Mouse (Mus musculus): ENCODE measurements around the gene Sqstm1. TPM values are rescaled to one million over a fixed set of nuclear protein-coding genes. Genes with fewer than 3 reads are reported as not detected.

Gene Sqstm1
- polyA plus RNA-seq, 2 experiments, result 120 to 214 TPM

GRCm38 (mm10) chr11:50194070-50194469 is 16.6 kb downstream of the Sqstm1 start:
- Histone ChIP-seq H3K9ac (ENCODE audit: low read depth, low read length, severe bottlenecking) (no peak overlapping the region), H3K4me1 (ENCODE audit: control insufficient read depth, insufficient read depth, low read length) (no peaks in the 10 kb centered on the region), H3K27ac (replicated peaks; ENCODE audit: low read depth, low read length) (no peak overlapping the region), H3K4me2 (replicated peaks; ENCODE audit: low read depth, low read length, severe bottlenecking) (no peak overlapping the region), H3K4me3 (replicated peaks; ENCODE audit: low read length) (no peak overlapping the region), H3K27me3 (ENCODE audit: control insufficient read depth, insufficient read depth, low read length) (no peaks in the 10 kb centered on the region), H3K9me3 (ENCODE audit: control insufficient read depth, low read length) (no peaks in the 10 kb centered on the region), H3K36me3 (ENCODE audit: control insufficient read depth, insufficient read depth, low read length) (peaks cover 8% of the 10 kb centered on the region)
- ATAC-seq (ENCODE audit: low FRiP score, low read depth), result no peak
- 66% methylated on average over 7 of the region's 7 CpGs for WGBS
- no peak for TF ChIP-seq POLR2A (IDR thresholded peaks at IDR 0.05; ENCODE audit: borderline replicate concordance, extremely low read depth, insufficient read depth, insufficient read length)
- no peak for DNase-seq (ENCODE audit: low spot score)

GRCm38 (mm10) chr11:50192278-50192677 is 18.3 kb downstream of the Sqstm1 start:
- Histone ChIP-seq H3K4me2 (replicated peaks; ENCODE audit: low read depth, low read length, severe bottlenecking) (no peak overlapping the region), H3K4me1 (ENCODE audit: control insufficient read depth, insufficient read depth, low read length) (no peaks in the 10 kb centered on the region), H3K27ac (replicated peaks; ENCODE audit: low read depth, low read length) (no peak overlapping the region), H3K27me3 (ENCODE audit: control insufficient read depth, insufficient read depth, low read length) (no peaks in the 10 kb centered on the region), H3K36me3 (ENCODE audit: control insufficient read depth, insufficient read depth, low read length) (peaks cover 11% of the 10 kb centered on the region; the same call in 1 of the 2 replicates), H3K4me3 (replicated peaks; ENCODE audit: low read length) (no peak overlapping the region), H3K9me3 (ENCODE audit: control insufficient read depth, low read length) (no peaks in the 10 kb centered on the region), H3K9ac (ENCODE audit: low read depth, low read length, severe bottlenecking) (no peak overlapping the region)
- no peak for TF ChIP-seq POLR2A (IDR thresholded peaks at IDR 0.05; ENCODE audit: borderline replicate concordance, extremely low read depth, insufficient read depth, insufficient read length)
- DNase-seq (ENCODE audit: low spot score), result no peak
- WGBS, result 69% methylated on average over 3 of the region's 3 CpGs
- no peak for ATAC-seq (ENCODE audit: low FRiP score, low read depth)

GRCm38 (mm10) chr11:50190362-50190761 is 20.3 kb downstream of the Sqstm1 start:
- Histone ChIP-seq H3K9me3 (ENCODE audit: control insufficient read depth, low read length) (no peaks in the 10 kb centered on the region), H3K9ac (ENCODE audit: low read depth, low read length, severe bottlenecking) (no peak overlapping the region), H3K4me1 (ENCODE audit: control insufficient read depth, insufficient read depth, low read length) (no peaks in the 10 kb centered on the region), H3K36me3 (ENCODE audit: control insufficient read depth, insufficient read depth, low read length) (peaks cover 11% of the 10 kb centered on the region; the same call in 1 of the 2 replicates), H3K4me3 (replicated peaks; ENCODE audit: low read length) (no peak overlapping the region), H3K27me3 (ENCODE audit: control insufficient read depth, insufficient read depth, low read length) (no peaks in the 10 kb centered on the region), H3K27ac (replicated peaks; ENCODE audit: low read depth, low read length) (no peak overlapping the region), H3K4me2 (replicated peaks; ENCODE audit: low read depth, low read length, severe bottlenecking) (no peak overlapping the region)
- no peak for DNase-seq (ENCODE audit: low spot score)
- WGBS, result 82% methylated on average over 4 of the region's 4 CpGs
- TF ChIP-seq POLR2A (IDR thresholded peaks at IDR 0.05; ENCODE audit: borderline replicate concordance, extremely low read depth, insufficient read depth, insufficient read length), result no peak
- no peak for ATAC-seq (ENCODE audit: low FRiP score, low read depth)

GRCm38 (mm10) chr11:50188682-50189081 is 21.9 kb downstream of the Sqstm1 start:
- Histone ChIP-seq H3K27ac (replicated peaks; ENCODE audit: low read depth, low read length) (no peak overlapping the region), H3K4me1 (ENCODE audit: control insufficient read depth, insufficient read depth, low read length) (no peaks in the 10 kb centered on the region), H3K9me3 (ENCODE audit: control insufficient read depth, low read length) (no peaks in the 10 kb centered on the region), H3K4me3 (replicated peaks; ENCODE audit: low read length) (no peak overlapping the region), H3K4me2 (replicated peaks; ENCODE audit: low read depth, low read length, severe bottlenecking) (no peak overlapping the region), H3K9ac (ENCODE audit: low read depth, low read length, severe bottlenecking) (no peak overlapping the region), H3K27me3 (ENCODE audit: control insufficient read depth, insufficient read depth, low read length) (no peaks in the 10 kb centered on the region), H3K36me3 (ENCODE audit: control insufficient read depth, insufficient read depth, low read length) (peaks cover 9% of the 10 kb centered on the region; the same call in 1 of the 2 replicates)
- ATAC-seq (ENCODE audit: low FRiP score, low read depth) (no peak), DNase-seq (ENCODE audit: low spot score) (no peak)
- 70% methylated on average over 7 of the region's 7 CpGs for WGBS
- no peak for TF ChIP-seq POLR2A (IDR thresholded peaks at IDR 0.05; ENCODE audit: borderline replicate concordance, extremely low read depth, insufficient read depth, insufficient read length)

- peaks cover 16% of the 10 kb centered on the region; the same call in 1 of the 2 replicates for H3K36me3 ChIP-seq (ENCODE audit: control insufficient read depth, insufficient read depth, low read length)
- no peaks in the 10 kb centered on the region for H3K27me3 ChIP-seq (ENCODE audit: control insufficient read depth, insufficient read depth, low read length)
- H3K9ac ChIP-seq (ENCODE audit: low read depth, low read length, severe bottlenecking), result no peak overlapping the region
- H3K4me3 ChIP-seq (replicated peaks; ENCODE audit: low read length), result no peak overlapping the region
- no peak for TF ChIP-seq POLR2A (IDR thresholded peaks at IDR 0.05; ENCODE audit: borderline replicate concordance, extremely low read depth, insufficient read depth, insufficient read length)
- no peaks in the 10 kb centered on the region for H3K4me1 ChIP-seq (ENCODE audit: control insufficient read depth, insufficient read depth, low read length)
- no peak for ATAC-seq (ENCODE audit: low FRiP score, low read depth)
- 86% methylated on average over 3 of the region's 3 CpGs for WGBS
- no peak overlapping the region for H3K4me2 ChIP-seq (replicated peaks; ENCODE audit: low read depth, low read length, severe bottlenecking)
- no peaks in the 10 kb centered on the region for H3K9me3 ChIP-seq (ENCODE audit: control insufficient read depth, low read length)
- DNase-seq (ENCODE audit: low spot score), result no peak
- H3K27ac ChIP-seq (replicated peaks; ENCODE audit: low read depth, low read length), result no peak overlapping the region
These were observed 25.8 kb downstream of the Sqstm1 start for GRCm38 (mm10) chr11:50184788-50185187.

- no peak for TF ChIP-seq POLR2A (IDR thresholded peaks at IDR 0.05; ENCODE audit: borderline replicate concordance, extremely low read depth, insufficient read depth, insufficient read length)
- 88% methylated on average over 4 of the region's 4 CpGs for WGBS
- no peak overlapping the region for H3K4me2 ChIP-seq (replicated peaks; ENCODE audit: low read depth, low read length, severe bottlenecking)
- no peak overlapping the region for H3K9ac ChIP-seq (ENCODE audit: low read depth, low read length, severe bottlenecking)
- no peaks in the 10 kb centered on the region for H3K4me1 ChIP-seq (ENCODE audit: control insufficient read depth, insufficient read depth, low read length)
- no peaks in the 10 kb centered on the region for H3K27me3 ChIP-seq (ENCODE audit: control insufficient read depth, insufficient read depth, low read length)
- no peak overlapping the region for H3K27ac ChIP-seq (replicated peaks; ENCODE audit: low read depth, low read length)
- DNase-seq (ENCODE audit: low spot score) (no peak), ATAC-seq (ENCODE audit: low FRiP score, low read depth) (no peak)
- H3K9me3 ChIP-seq (ENCODE audit: control insufficient read depth, low read length), result no peaks in the 10 kb centered on the region
- H3K36me3 ChIP-seq (ENCODE audit: control insufficient read depth, insufficient read depth, low read length), result peaks cover 18% of the 10 kb centered on the region
- H3K4me3 ChIP-seq (replicated peaks; ENCODE audit: low read length), result no peak overlapping the region
These were observed 27.9 kb downstream of the Sqstm1 start for GRCm38 (mm10) chr11:50182702-50183101.
